Mouse (Mus musculus): ENCODE data around the gene Llgl1. TPM values are rescaled to one million over a fixed set of nuclear protein-coding genes. Genes with fewer than 3 reads are reported as not detected.

Llgl1 gene
- polyA plus RNA-seq, 1 experiment, result 88.3 TPM

DNA sequence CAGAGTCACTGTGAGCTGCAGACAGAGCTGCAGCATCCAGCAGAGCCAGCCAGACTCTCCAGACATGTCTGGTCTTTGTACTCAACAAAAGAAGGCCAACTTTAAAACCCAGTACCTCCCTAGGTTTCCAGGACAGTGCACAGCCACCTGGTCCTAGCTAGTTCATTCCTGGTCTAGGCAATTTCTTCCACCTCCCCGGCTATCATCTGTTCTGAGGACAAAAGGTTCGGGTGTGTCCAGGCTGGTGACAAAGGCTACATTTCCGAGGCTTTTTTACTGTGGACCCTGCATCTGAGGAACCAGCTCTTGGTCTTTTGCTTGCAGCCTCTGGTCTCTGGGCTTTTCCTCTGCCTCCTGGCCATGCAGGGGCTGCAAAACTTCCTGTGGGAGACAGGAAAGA lies 40.8 kb downstream of the Llgl1 start:
- 77% methylated on average over 3 of the region's 3 CpGs for WGBS
- TF ChIP-seq POLR2A (IDR thresholded peaks at IDR 0.05; ENCODE audit: borderline replicate concordance, insufficient read depth, low read length) (no peak), CTCF (IDR thresholded peaks at IDR 0.05; ENCODE audit: borderline replicate concordance, insufficient read depth, low read depth, low read length) (no peak)
- H3K27ac ChIP-seq (ENCODE audit: insufficient read depth, low read length), result no peak overlapping the region

DNA sequence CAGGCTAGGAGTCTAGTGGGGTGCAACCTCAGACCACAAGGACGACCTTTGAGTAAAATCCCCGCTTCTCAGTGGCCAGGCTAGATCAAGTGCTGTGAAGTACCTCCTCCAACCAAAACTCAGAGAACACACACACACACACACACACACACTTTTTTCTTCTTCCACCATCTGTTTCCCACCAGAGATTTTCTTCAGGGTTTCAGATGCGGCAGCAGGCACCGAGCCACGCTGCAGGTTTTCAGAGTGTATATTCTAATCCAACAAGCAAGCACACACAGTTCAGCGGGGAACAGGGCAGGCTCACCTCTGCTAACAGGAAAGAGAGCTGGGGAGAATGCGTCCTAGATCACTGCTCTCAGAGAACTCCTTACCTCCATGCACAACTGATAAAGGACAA lies 56.0 kb downstream of the Llgl1 start:
- no peak overlapping the region for H3K27ac ChIP-seq (ENCODE audit: insufficient read depth, low read length)
- no peaks in the 10 kb centered on the region for H3K4me1 ChIP-seq (ENCODE audit: control insufficient read depth, insufficient read depth, low read length)
- H3K4me3 ChIP-seq (replicated peaks; ENCODE audit: insufficient read depth, low read depth, low read length), result no peak overlapping the region
- H3K27me3 ChIP-seq (ENCODE audit: control insufficient read depth, insufficient read depth, low read length), result no peaks in the 10 kb centered on the region
- no peak for DNase-seq
- 92% methylated on average over 7 of the region's 7 CpGs for WGBS
- TF ChIP-seq CTCF (IDR thresholded peaks at IDR 0.05; ENCODE audit: borderline replicate concordance, insufficient read depth, low read depth, low read length) (no peak), POLR2A (IDR thresholded peaks at IDR 0.05; ENCODE audit: borderline replicate concordance, insufficient read depth, low read length) (no peak)

More for the DNA sequence above, 40.8 kb downstream of the Llgl1 start:
- H3K27me3 ChIP-seq (ENCODE audit: control insufficient read depth, insufficient read depth, low read length), result no peaks in the 10 kb centered on the region
- H3K4me3 ChIP-seq (replicated peaks; ENCODE audit: insufficient read depth, low read depth, low read length), result no peak overlapping the region
- DNase-seq, result no peak
- H3K4me1 ChIP-seq (ENCODE audit: control insufficient read depth, insufficient read depth, low read length), result no peaks in the 10 kb centered on the region

DNA sequence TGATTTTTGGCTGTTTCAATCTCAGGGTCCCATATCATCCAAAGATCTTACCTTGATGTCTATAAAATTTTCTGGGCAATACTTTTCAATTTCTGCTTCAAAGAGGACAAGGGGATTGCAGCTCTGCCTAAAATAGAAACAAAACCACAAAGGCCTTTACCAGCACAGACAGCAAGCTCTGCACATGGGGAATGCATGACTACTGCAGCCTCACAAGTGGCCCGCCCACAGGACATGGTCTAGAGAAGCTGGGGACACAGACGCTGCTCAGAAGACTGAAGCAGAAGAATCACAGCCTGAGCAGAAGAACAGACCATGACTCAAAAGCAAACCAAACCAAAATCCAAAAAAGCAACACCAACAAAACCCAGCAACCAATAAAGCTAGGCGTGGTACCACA lies 62.2 kb downstream of the Llgl1 start:
- H3K27ac ChIP-seq (ENCODE audit: insufficient read depth, low read length), result no peak overlapping the region
- DNase-seq, result no peak
- whole genome bisulfite sequencing, result 93% methylated on average over 3 of the region's 3 CpGs
- no peaks in the 10 kb centered on the region for H3K27me3 ChIP-seq (ENCODE audit: control insufficient read depth, insufficient read depth, low read length)
- TF ChIP-seq POLR2A (IDR thresholded peaks at IDR 0.05; ENCODE audit: borderline replicate concordance, insufficient read depth, low read length), result no peak
- TF ChIP-seq CTCF (IDR thresholded peaks at IDR 0.05; ENCODE audit: borderline replicate concordance, insufficient read depth, low read depth, low read length), result no peak
- H3K4me1 ChIP-seq (ENCODE audit: control insufficient read depth, insufficient read depth, low read length), result no peaks in the 10 kb centered on the region
- no peak overlapping the region for H3K4me3 ChIP-seq (replicated peaks; ENCODE audit: insufficient read depth, low read depth, low read length)

Other genes with a start within 250 kb of the Llgl1 start
- 101 and 110 TPM in 2 replicates for gene Drg2, start 245.1 kb upstream of the Llgl1 start, polyA plus RNA-seq (2012; rRNA removed)
- 3.1 and 4.6 TPM in 2 replicates for gene Myo15, start 230.4 kb upstream of the Llgl1 start, polyA plus RNA-seq (2012; rRNA removed)
- 25.2 and 27.3 TPM in 2 replicates for gene Alkbh5, start 163.3 kb upstream of the Llgl1 start, polyA plus RNA-seq (2012; rRNA removed)
- gene Flii, start 27.5 kb downstream of the Llgl1 start, polyA plus RNA-seq (2012; rRNA removed), result 160 and 177 TPM in 2 replicates
- gene Mief2, start 28.7 kb downstream of the Llgl1 start, polyA plus RNA-seq (2012; rRNA removed), result 27.4 and 28.4 TPM in 2 replicates
- 6.8 and 7.2 TPM in 2 replicates for gene Top3a, start 77.6 kb downstream of the Llgl1 start, polyA plus RNA-seq (2012; rRNA removed)
- 16.4 and 17.5 TPM in 2 replicates for gene Smcr8, start 77.8 kb downstream of the Llgl1 start, polyA plus RNA-seq (2012; rRNA removed)
- gene Shmt1, start 112.0 kb downstream of the Llgl1 start, polyA plus RNA-seq (2012; rRNA removed), result 3.3 and 4.5 TPM in 2 replicates
- gene Dhrs7b, start 130.9 kb downstream of the Llgl1 start, polyA plus RNA-seq (2012; rRNA removed), result 21.5 and 21.9 TPM in 2 replicates
- gene Tmem11, start 179.5 kb downstream of the Llgl1 start, polyA plus RNA-seq (2012; rRNA removed), result 58.3 and 62.7 TPM in 2 replicates
- 16.6 and 16.7 TPM in 2 replicates for gene Natd1, start 215.0 kb downstream of the Llgl1 start, polyA plus RNA-seq (2012; rRNA removed)
- gene Map2k3, start 232.3 kb downstream of the Llgl1 start, polyA plus RNA-seq (2012; rRNA removed), result 15.6 and 18.2 TPM in 2 replicates

Data from cerebellum, adult 2 months (tissue).